Mouse (Mus musculus): ENCODE results near the gene Asb12.

DNA sequence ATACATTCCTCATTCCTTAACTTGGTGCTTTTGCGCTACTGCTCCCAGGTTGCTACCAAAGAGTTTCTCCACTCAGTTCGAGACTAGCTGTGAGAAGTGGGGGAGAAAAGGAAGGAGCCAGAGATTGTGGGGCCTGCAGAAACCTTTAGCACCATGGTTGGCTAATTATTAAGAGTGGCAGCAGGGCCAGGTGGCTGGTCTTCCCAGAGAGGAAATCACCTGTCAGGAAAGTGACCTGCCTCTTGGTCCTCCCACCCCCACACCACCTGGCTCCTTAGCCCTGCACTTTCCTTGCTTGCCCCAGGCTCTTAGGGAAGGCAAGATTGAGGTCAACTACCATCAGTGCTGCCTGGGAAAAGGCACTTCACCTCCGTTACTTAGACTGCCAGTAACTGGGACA is 112.6 kb downstream of the Asb12 start:
- no peak for TF ChIP-seq CTCF (IDR thresholded peaks at IDR 0.05; ENCODE audit: low read depth)
- no peak for TF ChIP-seq EP300 (IDR thresholded peaks at IDR 0.05; ENCODE audit: low read depth)
